Mouse (Mus musculus) layer of hippocampus, adult 11-12 months (tissue): ENCODE data around the gene Cmc2.

Experiments
- DNase-seq: peaks from one replicate; pipeline ENCODE4 v3.0.0; 2022; ENCODE audit warnings: low spot score

Cmc2 gene

GRCm38 (mm10) chr8:116921337-116922059 lies at the start of gene Cmc2, which contains the start of gene Cenpn:
TSS of gene Cmc2 (minus strand) at chr8:116921455.
TSS of gene Cenpn (plus strand) at chr8:116921730.
- peak; percentile 93 for DNase-seq

GRCm38 (mm10) chr8:116969531-116969930 lies 48.3 kb upstream of the Cmc2 start:
- no peak for DNase-seq

- peak; percentile 88 for DNase-seq
These were observed 33.2 kb upstream of the Cmc2 start for GRCm38 (mm10) chr8:116954415-116954814.

- DNase-seq, result no peak
These were observed 31.2 kb upstream of the Cmc2 start for GRCm38 (mm10) chr8:116952428-116952827.

GRCm38 (mm10) chr8:116951778-116952177 lies 30.5 kb upstream of the Cmc2 start:
- DNase-seq, result no peak

GRCm38 (mm10) chr8:116951369-116951768 lies 30.1 kb upstream of the Cmc2 start:
- DNase-seq, result no peak

- DNase-seq, result no peak
These were observed 26.3 kb upstream of the Cmc2 start for GRCm38 (mm10) chr8:116947589-116947988.

GRCm38 (mm10) chr8:116946851-116947250 lies 25.6 kb upstream of the Cmc2 start:
- no peak for DNase-seq

GRCm38 (mm10) chr8:116946268-116946838 lies 25.1 kb upstream of the Cmc2 start:
- DNase-seq, result peak; percentile 50

- no peak for DNase-seq
These were observed 24.1 kb upstream of the Cmc2 start for GRCm38 (mm10) chr8:116945169-116945910.

GRCm38 (mm10) chr8:116944385-116944696 lies 23.1 kb upstream of the Cmc2 start:
- no peak for DNase-seq

- DNase-seq, result peak; percentile 29
These were observed 22.5 kb upstream of the Cmc2 start for GRCm38 (mm10) chr8:116943555-116944384.

- peak; percentile 90 for DNase-seq
These were observed 21.9 kb upstream of the Cmc2 start, which contains the start of gene Atmin for GRCm38 (mm10) chr8:116943161-116943554. TSS of gene Atmin (plus strand) at chr8:116943393.

- no peak for DNase-seq
These were observed 21.2 kb upstream of the Cmc2 start for GRCm38 (mm10) chr8:116942284-116943058.

- no peak for DNase-seq
These were observed 14.3 kb upstream of the Cmc2 start for GRCm38 (mm10) chr8:116935506-116935905.

- DNase-seq, result no peak
These were observed 13.7 kb upstream of the Cmc2 start for GRCm38 (mm10) chr8:116934976-116935375.

- DNase-seq, result no peak
These were observed 7.3 kb upstream of the Cmc2 start for GRCm38 (mm10) chr8:116928588-116928987.

GRCm38 (mm10) chr8:116927880-116928279 lies 6.6 kb upstream of the Cmc2 start:
- no peak for DNase-seq

GRCm38 (mm10) chr8:116923526-116923925 lies 2.3 kb upstream of the Cmc2 start:
- DNase-seq, result no peak

GRCm38 (mm10) chr8:116922060-116922757 lies 954 bp upstream of the Cmc2 start:
- DNase-seq, result no peak

GRCm38 (mm10) chr8:116921005-116921336 lies 284 bp downstream of the Cmc2 start:
- DNase-seq, result no peak
